Mouse (Mus musculus) cerebellum, adult 2 months (tissue): Measurements from ENCODE around the gene Ptx4. TPM values are rescaled to one million over a fixed set of nuclear protein-coding genes. Genes with fewer than 3 reads are reported as not detected.

Source experiments
- DNase-seq, 2 experiments: peaks; one replicate each; pipeline ENCODE4 v3.0.0; 2021
- H3K27ac ChIP-seq: fragments of 200-500 bp; 2 replicates; pipeline ENCODE4 v1.5.1; 2012; ENCODE audit warnings: low read length, control low read depth, inconsistent platforms; ENCODE audit not compliant: insufficient read depth
- H3K27me3 ChIP-seq: fragments of 200-500 bp; 2 replicates; pipeline ENCODE4 v1.6.1; 2012; ENCODE audit warnings: inconsistent platforms, mild to moderate bottlenecking, low read length, moderate library complexity; ENCODE audit not compliant: control insufficient read depth, insufficient read depth
- H3K4me1 ChIP-seq: fragments of 200-500 bp; 2 replicates; pipeline ENCODE4 v1.6.1; 2011; ENCODE audit warnings: low read length; ENCODE audit not compliant: control insufficient read depth, insufficient read depth
- H3K4me3 ChIP-seq: fragments of 200-500 bp; replicated peaks from 2 replicates; pipeline ENCODE3; 2011; ENCODE audit warnings: mild to moderate bottlenecking, low read depth, low read length, control low read depth; ENCODE audit not compliant: insufficient read depth
- CTCF ChIP-seq: fragments of 200-500 bp; IDR thresholded peaks from 2 replicates; pipeline ENCODE4 v1.5.1; 2011; ENCODE audit warnings: low read depth, mild to moderate bottlenecking, control low read depth, low read length, moderate library complexity, borderline replicate concordance; ENCODE audit not compliant: insufficient read depth
- POLR2A ChIP-seq: fragments of 200-500 bp; IDR thresholded peaks from 2 replicates; pipeline ENCODE4 v1.6.1; 2011; ENCODE audit warnings: low read length, control low read depth, borderline replicate concordance; ENCODE audit not compliant: insufficient read depth
- WGBS: fragments of 180-500 bp; shearing (Covaris S2); methylation state at CpG from one replicate; pipeline ENCODE4 v1.1.7; 2018; 5-methylcytosine and 5-hydroxymethylcytosine counted together
- polyA plus RNA-seq: library from polyadenylated mRNA; depleted of rRNA; stranded (reverse); fragments of >200 nt; gene quantifications from 2 replicates; pipeline ENCODE4 v1.2.3, GENCODE M21; 2012; rRNA removed

The Ptx4 gene
- polyA plus RNA-seq, 1 experiment, result not detected

GRCm38 (mm10) chr17:25138803-25139202 lies 18.2 kb downstream of the Ptx4 start:
- H3K27ac ChIP-seq, result no peak overlapping the region
- no peak for DNase-seq
- H3K4me3 ChIP-seq, result no peak overlapping the region
- 100% methylated on average over 1 of the region's 1 CpGs for WGBS
- peaks cover 14% of the 10 kb centered on the region for H3K4me1 ChIP-seq
- H3K27me3 ChIP-seq, result no peaks in the 10 kb centered on the region
- TF ChIP-seq CTCF (no peak), POLR2A (no peak)

DNA sequence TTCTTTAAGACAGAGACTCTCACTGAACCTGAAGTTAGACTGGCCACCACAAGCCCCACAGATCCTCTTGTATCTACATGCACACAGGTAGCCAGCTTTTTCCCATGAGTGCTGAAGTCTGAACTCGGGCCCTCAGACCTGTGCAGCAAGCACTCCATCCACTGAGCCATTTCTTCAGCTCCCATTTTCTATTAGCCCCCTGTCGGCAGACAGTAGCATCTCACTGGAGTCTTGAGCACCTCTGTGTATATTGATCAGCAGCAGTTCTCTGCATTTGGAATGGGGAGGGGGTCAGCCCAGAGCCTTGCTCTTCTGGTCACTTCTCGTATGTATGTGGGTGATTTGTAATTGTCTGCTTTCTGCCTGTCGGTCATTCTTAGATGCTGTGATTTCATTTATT lies 19.4 kb downstream of the Ptx4 start:
- H3K27ac ChIP-seq, result no peak overlapping the region
- H3K4me3 ChIP-seq, result no peak overlapping the region
- no peaks in the 10 kb centered on the region for H3K27me3 ChIP-seq
- DNase-seq, result no peak
- TF ChIP-seq CTCF (0 out of 2 replicates have a peak, but pooled peaks have one; percentile 18), POLR2A (no peak)
- 69% methylated on average over 4 of the region's 4 CpGs for WGBS
- peaks cover 6% of the 10 kb centered on the region; the same call in 1 of the 2 replicates for H3K4me1 ChIP-seq

- H3K27ac ChIP-seq, result no peak within 1 kb of the TSS
- TF ChIP-seq POLR2A (no peak), CTCF (no peak)
- no peak within 1 kb of the TSS for H3K4me3 ChIP-seq
- H3K4me1 ChIP-seq, result no peaks in the 10 kb centered on the region
- no peak for DNase-seq
- 93% methylated on average over 1 of the region's 1 CpGs for WGBS
- H3K27me3 ChIP-seq, result no peaks in the 10 kb centered on the region
These were observed 41.6 kb downstream of the Ptx4 start, which contains the start of gene Ccdc154 for GRCm38 (mm10) chr17:25162161-25162560. Ccdc154 (plus strand) TSS chr17:25162461.

DNA sequence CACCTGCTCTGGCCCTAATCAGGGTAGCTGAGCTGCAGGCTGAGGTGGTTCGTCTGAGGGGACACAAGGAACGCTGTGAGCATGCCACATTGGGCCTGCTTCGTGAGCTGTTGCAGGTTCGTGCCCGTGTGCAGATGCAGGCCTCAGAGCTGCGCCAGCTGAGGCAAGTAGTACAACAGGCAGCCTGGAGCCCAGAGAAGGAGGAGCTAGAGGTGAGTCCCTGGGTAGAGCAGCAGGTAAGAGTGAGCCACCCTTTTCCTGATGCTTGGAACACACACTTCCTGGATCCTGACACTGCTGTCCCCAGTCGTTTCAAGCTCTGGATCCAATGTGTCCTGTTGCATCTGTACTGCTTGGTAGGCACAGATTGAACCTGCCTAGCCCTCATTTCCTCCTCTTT lies 42.8 kb downstream of the Ptx4 start:
- H3K4me1 ChIP-seq, result peaks cover 7% of the 10 kb centered on the region
- 69% methylated on average over 7 of the region's 7 CpGs for WGBS
- no peak for DNase-seq
- H3K27ac ChIP-seq, result no peak overlapping the region
- TF ChIP-seq POLR2A, result no peak
- no peak for TF ChIP-seq CTCF
- H3K4me3 ChIP-seq, result no peak overlapping the region
- H3K27me3 ChIP-seq, result no peaks in the 10 kb centered on the region

DNA sequence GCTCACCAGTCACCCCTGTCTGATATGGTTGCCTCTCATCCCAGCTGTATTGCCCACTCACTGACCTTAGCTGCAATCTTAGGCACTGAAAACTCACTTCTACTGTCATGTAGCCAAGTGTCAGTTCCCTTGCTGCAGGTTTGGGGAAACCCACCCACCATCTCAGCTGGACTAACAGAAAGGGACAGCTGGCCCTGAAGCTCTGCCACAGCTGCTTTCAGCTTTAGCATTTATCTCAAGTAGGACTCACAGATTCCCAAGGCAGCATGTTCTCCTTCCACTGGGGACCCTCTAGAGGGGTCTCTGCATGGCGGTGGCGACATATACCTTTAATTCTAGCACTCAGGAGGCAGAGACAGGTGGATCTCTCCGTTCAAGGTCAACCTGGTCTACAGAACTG lies 44.2 kb downstream of the Ptx4 start:
- Histone ChIP-seq H3K27me3 (no peaks in the 10 kb centered on the region), H3K4me3 (no peak overlapping the region), H3K4me1 (peaks cover 9% of the 10 kb centered on the region), H3K27ac (no peak overlapping the region)
- WGBS, result 85% methylated on average over 3 of the region's 3 CpGs
- TF ChIP-seq POLR2A, result no peak
- TF ChIP-seq CTCF, result no peak
- no peak for DNase-seq

DNA sequence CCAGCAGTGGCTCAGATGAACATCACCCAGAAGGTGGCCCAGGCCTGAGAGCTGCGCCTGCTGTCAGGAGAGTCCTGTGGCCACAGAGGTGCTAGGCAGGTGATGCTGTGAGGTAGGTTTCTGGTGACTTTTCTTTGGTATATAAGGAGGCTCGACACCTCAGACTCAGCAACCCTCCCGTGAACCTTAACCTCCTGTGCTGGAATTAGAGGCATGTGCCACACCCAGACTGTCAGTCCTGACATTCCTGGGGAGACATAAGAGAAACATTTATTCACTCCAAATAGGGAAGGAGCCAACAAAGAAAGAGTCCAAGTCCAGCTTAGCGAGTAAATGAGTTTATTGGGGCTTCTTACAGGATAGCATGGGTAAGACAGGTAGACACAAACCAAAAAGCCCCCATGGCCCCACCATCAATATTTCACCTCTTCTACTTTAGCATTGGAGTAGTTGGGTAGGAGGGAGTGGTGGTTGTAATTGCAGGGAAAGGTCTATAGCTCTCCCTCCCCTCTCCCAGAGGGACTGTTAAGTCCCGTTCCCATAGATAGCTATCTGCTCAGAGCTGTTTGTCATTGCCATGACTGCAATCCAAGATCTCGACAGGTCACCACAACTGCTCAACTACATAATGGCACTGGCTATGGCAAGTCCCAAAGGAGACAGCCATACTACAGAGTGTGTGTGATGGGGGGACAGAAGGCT lies 45.6 kb downstream of the Ptx4 start:
- TF ChIP-seq CTCF, result no peak
- no peak for TF ChIP-seq POLR2A
- no peaks in the 10 kb centered on the region for H3K27me3 ChIP-seq
- DNase-seq, result no peak
- H3K27ac ChIP-seq, result no peak overlapping the region
- WGBS, result 68% methylated on average over 6 of the region's 6 CpGs
- peaks cover 9% of the 10 kb centered on the region for H3K4me1 ChIP-seq
- no peak overlapping the region for H3K4me3 ChIP-seq

DNA sequence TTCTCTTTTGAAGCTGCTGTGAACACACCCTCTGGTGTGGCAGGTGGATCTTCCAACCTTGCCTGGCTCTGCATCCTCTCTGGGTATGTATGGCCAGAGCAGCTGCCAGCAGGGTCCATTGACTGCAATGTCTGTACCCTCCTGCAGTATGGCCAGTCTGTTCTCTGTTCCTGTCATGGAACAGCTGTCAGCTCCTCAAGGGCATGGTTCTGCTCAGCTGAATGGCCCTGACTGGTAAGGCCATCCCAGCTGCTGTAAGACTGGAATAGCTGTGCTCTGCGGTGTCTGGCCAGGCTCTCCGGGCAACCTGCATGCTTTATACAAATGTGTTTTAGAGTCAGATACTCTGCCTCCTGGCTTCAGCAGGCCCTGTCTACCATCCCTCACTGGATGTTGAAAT lies 49.1 kb downstream of the Ptx4 start:
- WGBS, result 90% methylated on average over 2 of the region's 2 CpGs
- Histone ChIP-seq H3K27ac (no peak overlapping the region), H3K4me3 (no peak overlapping the region), H3K4me1 (peaks cover 9% of the 10 kb centered on the region), H3K27me3 (no peaks in the 10 kb centered on the region)
- no peak for TF ChIP-seq POLR2A
- TF ChIP-seq CTCF, result no peak
- no peak for DNase-seq

GRCm38 (mm10) chr17:25172558-25172957 lies 52.0 kb downstream of the Ptx4 start:
- Histone ChIP-seq H3K4me1 (peaks cover 9% of the 10 kb centered on the region), H3K4me3 (no peak overlapping the region), H3K27ac (no peak overlapping the region), H3K27me3 (no peaks in the 10 kb centered on the region)
- 74% methylated on average over 3 of the region's 3 CpGs for WGBS
- no peak for TF ChIP-seq POLR2A
- TF ChIP-seq CTCF, result no peak
- no peak for DNase-seq

Other genes with a start within 250 kb of the Ptx4 start
- 36.4 and 39.0 TPM in 2 replicates for gene Nubp2, start 234.4 kb upstream of the Ptx4 start, polyA plus RNA-seq
- gene Spsb3, start 234.1 kb upstream of the Ptx4 start, polyA plus RNA-seq, result 124 and 138 TPM in 2 replicates
- gene Eme2, start 225.7 kb upstream of the Ptx4 start, polyA plus RNA-seq, result 57.3 and 62.7 TPM in 2 replicates
- gene Mrps34, start 225.6 kb upstream of the Ptx4 start, polyA plus RNA-seq, result 147 and 149 TPM in 2 replicates
- gene Nme3, start 224.3 kb upstream of the Ptx4 start, polyA plus RNA-seq, result 99.0 and 109 TPM in 2 replicates
- 358 and 363 TPM in 2 replicates for gene Mapk8ip3, start 183.8 kb upstream of the Ptx4 start, polyA plus RNA-seq
- gene Jpt2, start 160.1 kb upstream of the Ptx4 start, polyA plus RNA-seq, result 10.6 and 12.3 TPM in 2 replicates
- gene Cramp1l, start 105.0 kb upstream of the Ptx4 start, polyA plus RNA-seq, result 19.8 and 21.3 TPM in 2 replicates
- 18.0 and 19.2 TPM in 2 replicates for gene Ift140, start 104.7 kb upstream of the Ptx4 start, polyA plus RNA-seq
- gene Tmem204, start 37.2 kb upstream of the Ptx4 start, polyA plus RNA-seq, result 20.4 and 22.8 TPM in 2 replicates
- gene Telo2, start 4.8 kb upstream of the Ptx4 start, polyA plus RNA-seq, result 39.5 and 43.7 TPM in 2 replicates
- 50.3 and 52.7 TPM in 2 replicates for gene Clcn7, start 12.6 kb downstream of the Ptx4 start, polyA plus RNA-seq
- 0.06 and 0.10 TPM in 2 replicates for gene Ccdc154, start 41.7 kb downstream of the Ptx4 start, polyA plus RNA-seq
- gene Gm38655, start 54.7 kb downstream of the Ptx4 start, polyA plus RNA-seq, result not detected in 2 replicates
- gene BC003965, start 63.8 kb downstream of the Ptx4 start, polyA plus RNA-seq, result 23.4 and 25.2 TPM in 2 replicates
- gene Unkl, start 67.6 kb downstream of the Ptx4 start, polyA plus RNA-seq, result 56.2 and 57.4 TPM in 2 replicates
- gene Gnptg, start 119.4 kb downstream of the Ptx4 start, polyA plus RNA-seq, result 131 and 146 TPM in 2 replicates
- gene Tsr3, start 119.4 kb downstream of the Ptx4 start, polyA plus RNA-seq, result 40.4 and 42.4 TPM in 2 replicates
- gene Baiap3, start 135.6 kb downstream of the Ptx4 start, polyA plus RNA-seq, result 24.4 and 26.5 TPM in 2 replicates
- gene Ube2i, start 153.9 kb downstream of the Ptx4 start, polyA plus RNA-seq, result 253 and 255 TPM in 2 replicates
- not detected in 2 replicates for gene Prss34, start 177.6 kb downstream of the Ptx4 start, polyA plus RNA-seq
- gene Prss28, start 187.9 kb downstream of the Ptx4 start, polyA plus RNA-seq, result not detected in 2 replicates
- gene Prss29, start 197.9 kb downstream of the Ptx4 start, polyA plus RNA-seq, result not detected in 2 replicates
- not detected in 2 replicates for gene Tpsab1, start 224.8 kb downstream of the Ptx4 start, polyA plus RNA-seq
- 0.16 TPM in 1 of 2 replicates, not detected in the other for gene Tpsb2, start 245.5 kb downstream of the Ptx4 start, polyA plus RNA-seq
- gene Tpsg1, start 248.5 kb downstream of the Ptx4 start, polyA plus RNA-seq, result not detected in 2 replicates